Mouse (Mus musculus) cerebellum, adult 2 months (tissue): ENCODE measurements around the gene Ccdc149. TPM values are rescaled to one million over a fixed set of nuclear protein-coding genes. Genes with fewer than 3 reads are reported as not detected.

Experiments used
- DNase-seq, 2 experiments: peaks; one replicate each; pipeline ENCODE4 v3.0.0; 2021
- H3K27ac ChIP-seq: fragments of 200-500 bp; 2 replicates; pipeline ENCODE4 v1.5.1; 2012; ENCODE audit warnings: low read length, control low read depth, inconsistent platforms; ENCODE audit not compliant: insufficient read depth
- H3K27me3 ChIP-seq: fragments of 200-500 bp; 2 replicates; pipeline ENCODE4 v1.6.1; 2012; ENCODE audit warnings: inconsistent platforms, mild to moderate bottlenecking, low read length, moderate library complexity; ENCODE audit not compliant: control insufficient read depth, insufficient read depth
- H3K4me1 ChIP-seq: fragments of 200-500 bp; 2 replicates; pipeline ENCODE4 v1.6.1; 2011; ENCODE audit warnings: low read length; ENCODE audit not compliant: control insufficient read depth, insufficient read depth
- H3K4me3 ChIP-seq: fragments of 200-500 bp; replicated peaks from 2 replicates; pipeline ENCODE3; 2011; ENCODE audit warnings: mild to moderate bottlenecking, low read depth, low read length, control low read depth; ENCODE audit not compliant: insufficient read depth
- CTCF ChIP-seq: fragments of 200-500 bp; IDR thresholded peaks from 2 replicates; pipeline ENCODE4 v1.5.1; 2011; ENCODE audit warnings: low read depth, mild to moderate bottlenecking, control low read depth, low read length, moderate library complexity, borderline replicate concordance; ENCODE audit not compliant: insufficient read depth
- POLR2A ChIP-seq: fragments of 200-500 bp; IDR thresholded peaks from 2 replicates; pipeline ENCODE4 v1.6.1; 2011; ENCODE audit warnings: low read length, control low read depth, borderline replicate concordance; ENCODE audit not compliant: insufficient read depth
- WGBS: fragments of 180-500 bp; shearing (Covaris S2); methylation state at CpG from one replicate; pipeline ENCODE4 v1.1.7; 2018; 5-methylcytosine and 5-hydroxymethylcytosine counted together
- polyA plus RNA-seq: library from polyadenylated mRNA; depleted of rRNA; stranded (reverse); fragments of >200 nt; gene quantifications from 2 replicates; pipeline ENCODE4 v1.2.3, GENCODE M21; 2012

The Ccdc149 gene
- polyA plus RNA-seq, 1 experiment, result 30.4 TPM

- no peak for TF ChIP-seq CTCF
- no peak for TF ChIP-seq POLR2A
- H3K27ac ChIP-seq, result no peak overlapping the region
- no peaks in the 10 kb centered on the region for H3K27me3 ChIP-seq
- DNase-seq, result no peak
- peaks cover 4% of the 10 kb centered on the region for H3K4me1 ChIP-seq
- 95% methylated on average over 5 of the region's 5 CpGs for WGBS
- no peak overlapping the region for H3K4me3 ChIP-seq
Measured at GRCm38 (mm10) chr5:52365930-52366329, 105.4 kb downstream of the Ccdc149 start.

- Histone ChIP-seq H3K4me1 (peaks cover 4% of the 10 kb centered on the region), H3K27ac (no peak overlapping the region), H3K27me3 (no peaks in the 10 kb centered on the region), H3K4me3 (no peak overlapping the region)
- 71% methylated on average over 5 of the region's 5 CpGs for WGBS
- no peak for DNase-seq
- no peak for TF ChIP-seq POLR2A
- no peak for TF ChIP-seq CTCF
Measured at GRCm38 (mm10) chr5:52364521-52364920, 106.8 kb downstream of the Ccdc149 start.

GRCm38 (mm10) chr5:52363468-52364150 lies 107.7 kb downstream of the Ccdc149 start, which contains the start of gene Sod3:
Gene Sod3, plus strand, starts transcription at chr5:52363791.
- TF ChIP-seq POLR2A (no peak), CTCF (no peak)
- Histone ChIP-seq H3K4me3 (no peak within 1 kb of the TSS), H3K27me3 (no peaks in the 10 kb centered on the region), H3K4me1 (peaks cover 4% of the 10 kb centered on the region), H3K27ac (no peak within 1 kb of the TSS)
- peak; percentile 18 to 42 for DNase-seq
- WGBS, result 15% methylated on average over 11 of the region's 11 CpGs

GRCm38 (mm10) chr5:52362776-52363467 lies 108.4 kb downstream of the Ccdc149 start:
- no peak for DNase-seq
- H3K27me3 ChIP-seq, result no peaks in the 10 kb centered on the region
- WGBS, result 71% methylated on average over 6 of the region's 6 CpGs
- H3K4me1 ChIP-seq, result peaks cover 4% of the 10 kb centered on the region
- H3K4me3 ChIP-seq, result no peak overlapping the region
- no peak for TF ChIP-seq POLR2A
- no peak for TF ChIP-seq CTCF
- no peak overlapping the region for H3K27ac ChIP-seq

- WGBS, result 48% methylated on average over 21 of the region's 21 CpGs
- TF ChIP-seq CTCF, result no peak
- TF ChIP-seq POLR2A, result no peak
- Histone ChIP-seq H3K27me3 (no peaks in the 10 kb centered on the region), H3K4me1 (peaks cover 4% of the 10 kb centered on the region), H3K4me3 (peak overlapping the region; percentile 31), H3K27ac (no peak overlapping the region)
- DNase-seq, result peak in 1 of 2 experiments; percentile 10
Measured at GRCm38 (mm10) chr5:52360286-52361049, 110.9 kb downstream of the Ccdc149 start.

GRCm38 (mm10) chr5:52358120-52358519 lies 113.2 kb downstream of the Ccdc149 start:
- no peak overlapping the region for H3K4me3 ChIP-seq
- TF ChIP-seq POLR2A (no peak), CTCF (no peak)
- 94% methylated on average over 6 of the region's 6 CpGs for WGBS
- H3K27me3 ChIP-seq, result no peaks in the 10 kb centered on the region
- DNase-seq, result no peak
- H3K27ac ChIP-seq, result no peak overlapping the region
- H3K4me1 ChIP-seq, result no peaks in the 10 kb centered on the region

GRCm38 (mm10) chr5:52357175-52357754 lies 114.1 kb downstream of the Ccdc149 start:
- no peak overlapping the region for H3K4me3 ChIP-seq
- TF ChIP-seq CTCF (no peak), POLR2A (no peak)
- 79% methylated on average over 9 of the region's 9 CpGs for whole genome bisulfite sequencing
- no peaks in the 10 kb centered on the region for H3K27me3 ChIP-seq
- H3K27ac ChIP-seq, result no peak overlapping the region
- no peak for DNase-seq
- no peaks in the 10 kb centered on the region for H3K4me1 ChIP-seq

- DNase-seq, result no peak
- 81% methylated on average over 7 of the region's 7 CpGs for WGBS
Measured at GRCm38 (mm10) chr5:52355612-52356011, 115.7 kb downstream of the Ccdc149 start.

More at GRCm38 (mm10) chr5:52355612-52356011, 115.7 kb downstream of the Ccdc149 start:
- Histone ChIP-seq H3K4me1 (no peaks in the 10 kb centered on the region), H3K4me3 (no peak overlapping the region), H3K27ac (no peak overlapping the region), H3K27me3 (no peaks in the 10 kb centered on the region)
- TF ChIP-seq CTCF (no peak), POLR2A (no peak)
